Mouse (Mus musculus) stomach, postnatal 0 days (tissue): ENCODE measurements at regions not wholly inside any gene's neighbourhood (a gene's known extent, or its start where the extent isn't known, plus 50 kb on each side); places are given as distances from the start of the nearest gene placed in this dataset.
A peak's percentile ranks its signal among the peaks of the same experiment; 100 is the strongest.

Source experiments
- ATAC-seq: fragments of 200-750 bp; cut with Nextera tagmentation; 2 replicates; pipeline ENCODE4 v1.8.0; 2017; ENCODE audit not compliant: low FRiP score, low TSS enrichment
- DNase-seq: peaks from one replicate; pipeline ENCODE4 v3.0.0-alpha.2; 2016; ENCODE audit warnings: low spot score
- H3K27ac ChIP-seq: fragments of 300-500 bp; sonication (generic); replicated peaks from 2 replicates; pipeline ENCODE4 v1.5.1; 2014; ENCODE audit warnings: mild to moderate bottlenecking, control low read depth
- H3K27me3 ChIP-seq: fragments of 300-500 bp; sonication (generic); 2 replicates; pipeline ENCODE4 v1.6.1; 2014; ENCODE audit warnings: low read length; ENCODE audit not compliant: control insufficient read depth, insufficient read depth
- H3K36me3 ChIP-seq: fragments of 300-500 bp; sonication (generic); 2 replicates; pipeline ENCODE4 v1.6.1; 2014; ENCODE audit warnings: low read length, mixed read lengths; ENCODE audit not compliant: control insufficient read depth, insufficient read depth
- H3K4me1 ChIP-seq: fragments of 300-500 bp; sonication (generic); replicated peaks from 2 replicates; pipeline ENCODE4 v1.6.1; 2014; ENCODE audit warnings: antibody characterized with exemption; ENCODE audit not compliant: control insufficient read depth, insufficient read depth
- H3K4me2 ChIP-seq: fragments of 300-500 bp; sonication (generic); replicated peaks from 2 replicates; pipeline ENCODE4 v1.6.1; 2014; ENCODE audit warnings: low read depth, mild to moderate bottlenecking, control low read depth, moderate library complexity
- H3K4me3 ChIP-seq: fragments of 300-500 bp; sonication (generic); 2 replicates; pipeline ENCODE4 v1.5.1; 2014; ENCODE audit warnings: low read depth, low read length, control low read depth
- H3K9ac ChIP-seq: fragments of 300-500 bp; sonication (generic); 2 replicates; pipeline ENCODE4 v1.6.1; 2014; ENCODE audit warnings: mild to moderate bottlenecking, low read length, control low read depth, mixed read lengths
- H3K9me3 ChIP-seq: fragments of 300-500 bp; sonication (generic); 2 replicates; pipeline ENCODE4 v1.6.1; 2016; ENCODE audit warnings: low read length; ENCODE audit not compliant: control insufficient read depth
- CTCF ChIP-seq: IDR thresholded peaks from 2 replicates; pipeline ENCODE4 v1.5.1; 2016; ENCODE audit warnings: antibody characterized with exemption, low read depth, mild to moderate bottlenecking, moderate library complexity
- EP300 ChIP-seq: optimal IDR thresholded peaks from 2 replicates; pipeline ENCODE3; 2016; ENCODE audit warnings: antibody characterized with exemption
- WGBS: fragments of 180-500 bp; shearing (Covaris S2); extraction: QIAGEN DNeasy Blood & Tissue Kit; methylation state at CpG from one replicate; pipeline ENCODE4 v1.1.7; 2014; 5-methylcytosine and 5-hydroxymethylcytosine counted together

DNA sequence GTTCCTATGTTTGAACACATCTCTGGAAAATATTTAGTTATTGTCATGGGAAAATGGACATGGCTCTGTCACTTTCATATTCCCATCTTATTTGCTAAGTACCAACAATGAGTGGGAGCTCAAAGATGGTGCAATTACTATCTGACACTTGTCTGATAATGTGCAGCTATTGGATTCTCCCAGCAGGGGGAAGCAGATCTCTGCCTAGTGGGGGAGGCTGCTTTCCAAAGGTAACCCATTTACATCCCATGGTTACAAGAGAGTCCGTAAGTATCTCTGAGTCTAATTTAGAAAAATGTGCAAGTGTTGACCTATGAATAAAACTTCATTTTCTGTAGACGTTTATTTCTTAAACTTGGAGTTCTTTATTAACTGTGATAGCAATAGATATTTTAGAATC, 149.4 kb upstream of the Pou1f1 start:
- 61% methylated on average over 2 of the region's 2 CpGs for WGBS

DNA sequence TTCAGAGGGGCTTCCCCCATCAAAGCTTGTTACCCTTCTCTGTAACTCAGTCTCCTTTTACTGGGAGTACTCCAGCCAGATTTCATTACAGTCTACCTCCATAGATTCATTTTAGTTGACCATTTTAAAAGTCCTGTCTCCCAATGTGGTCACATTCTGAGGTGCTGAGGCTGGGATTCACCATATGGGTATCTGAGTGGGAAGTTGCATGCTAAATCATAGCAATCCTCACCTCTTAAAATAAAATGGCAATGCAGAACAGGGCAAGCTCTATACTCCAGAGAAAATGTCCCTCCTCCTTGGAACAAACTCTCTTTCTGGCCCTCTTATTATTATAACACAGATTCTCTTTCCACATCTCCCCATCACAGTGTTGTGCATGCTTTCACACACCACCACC, 143.8 kb upstream of the Pou1f1 start:
- H3K4me1 ChIP-seq: no peaks in the 10 kb centered on the region
- no peak for ATAC-seq

More for the DNA sequence above, 149.4 kb upstream of the Pou1f1 start:
- Histone ChIP-seq H3K27ac (no peak overlapping the region), H3K9me3 (no peaks in the 10 kb centered on the region), H3K36me3 (no peaks in the 10 kb centered on the region), H3K9ac (no peak overlapping the region), H3K4me3 (no peak overlapping the region), H3K27me3 (no peaks in the 10 kb centered on the region), H3K4me2 (no peak overlapping the region), H3K4me1 (no peaks in the 10 kb centered on the region)
- no peak for ATAC-seq
- no peak for DNase-seq
- TF ChIP-seq EP300: no peak
- TF ChIP-seq CTCF: peak; percentile 72

DNA sequence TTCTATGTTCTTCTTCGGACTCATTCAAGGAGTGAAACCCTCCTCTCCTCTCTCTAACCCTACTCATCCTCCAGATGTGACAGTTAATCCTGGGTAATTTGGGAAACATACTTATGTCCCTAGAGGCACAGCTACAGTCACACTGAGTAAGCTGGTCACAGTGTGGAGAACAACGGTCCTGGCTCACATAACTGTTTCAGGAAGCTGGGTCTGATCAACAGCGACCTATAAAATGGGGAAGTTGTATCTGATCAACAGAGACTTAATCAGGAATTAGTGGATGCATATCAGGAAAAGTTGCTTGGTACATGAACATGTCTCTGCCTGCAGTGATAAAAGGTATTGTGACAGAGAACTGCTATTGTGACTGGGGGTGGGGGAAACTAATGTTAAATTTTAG, 142.0 kb upstream of the Pou1f1 start:
- Histone ChIP-seq H3K9ac (no peak overlapping the region), H3K4me1 (no peaks in the 10 kb centered on the region), H3K36me3 (no peaks in the 10 kb centered on the region), H3K4me3 (no peak overlapping the region), H3K27me3 (no peaks in the 10 kb centered on the region), H3K4me2 (no peak overlapping the region), H3K9me3 (no peaks in the 10 kb centered on the region), H3K27ac (no peak overlapping the region)
- WGBS: 81% methylated on average over 3 of the region's 3 CpGs
- ATAC-seq (no peak), DNase-seq (no peak)
- TF ChIP-seq CTCF (no peak), EP300 (no peak)

More for the DNA sequence above, 143.8 kb upstream of the Pou1f1 start:
- Histone ChIP-seq H3K36me3 (no peaks in the 10 kb centered on the region), H3K4me2 (no peak overlapping the region), H3K27me3 (no peaks in the 10 kb centered on the region), H3K9ac (no peak overlapping the region), H3K9me3 (no peaks in the 10 kb centered on the region), H3K4me3 (no peak overlapping the region), H3K27ac (no peak overlapping the region)
- TF ChIP-seq CTCF (no peak), EP300 (no peak)
- no peak for DNase-seq

DNA sequence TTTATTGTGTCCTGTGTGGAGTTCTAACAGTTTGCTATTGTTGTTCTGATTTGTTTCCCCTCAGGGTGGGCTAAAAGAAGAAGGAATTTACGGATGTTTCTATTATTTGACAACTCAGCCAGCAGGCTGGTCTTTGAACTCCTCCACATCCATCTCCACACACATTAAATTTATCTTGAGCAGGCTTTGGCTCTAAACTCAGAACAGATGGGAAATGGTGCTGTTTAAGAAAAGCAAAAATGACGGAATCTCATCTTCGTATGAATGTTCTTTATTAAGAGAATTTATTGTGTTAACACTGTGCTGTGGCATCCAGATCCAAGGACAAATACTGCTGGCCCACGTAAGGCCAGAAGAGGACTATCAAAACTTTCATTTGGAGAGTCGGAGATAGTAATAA, 140.4 kb upstream of the Pou1f1 start:
- Histone ChIP-seq H3K9me3 (no peaks in the 10 kb centered on the region), H3K4me1 (no peaks in the 10 kb centered on the region), H3K36me3 (no peaks in the 10 kb centered on the region), H3K9ac (no peak overlapping the region), H3K27ac (no peak overlapping the region), H3K4me2 (no peak overlapping the region), H3K4me3 (no peak overlapping the region), H3K27me3 (no peaks in the 10 kb centered on the region)
- 54% methylated on average over 5 of the region's 5 CpGs for WGBS
- TF ChIP-seq EP300 (no peak), CTCF (no peak)
- DNase-seq (no peak), ATAC-seq (no peak)

DNA sequence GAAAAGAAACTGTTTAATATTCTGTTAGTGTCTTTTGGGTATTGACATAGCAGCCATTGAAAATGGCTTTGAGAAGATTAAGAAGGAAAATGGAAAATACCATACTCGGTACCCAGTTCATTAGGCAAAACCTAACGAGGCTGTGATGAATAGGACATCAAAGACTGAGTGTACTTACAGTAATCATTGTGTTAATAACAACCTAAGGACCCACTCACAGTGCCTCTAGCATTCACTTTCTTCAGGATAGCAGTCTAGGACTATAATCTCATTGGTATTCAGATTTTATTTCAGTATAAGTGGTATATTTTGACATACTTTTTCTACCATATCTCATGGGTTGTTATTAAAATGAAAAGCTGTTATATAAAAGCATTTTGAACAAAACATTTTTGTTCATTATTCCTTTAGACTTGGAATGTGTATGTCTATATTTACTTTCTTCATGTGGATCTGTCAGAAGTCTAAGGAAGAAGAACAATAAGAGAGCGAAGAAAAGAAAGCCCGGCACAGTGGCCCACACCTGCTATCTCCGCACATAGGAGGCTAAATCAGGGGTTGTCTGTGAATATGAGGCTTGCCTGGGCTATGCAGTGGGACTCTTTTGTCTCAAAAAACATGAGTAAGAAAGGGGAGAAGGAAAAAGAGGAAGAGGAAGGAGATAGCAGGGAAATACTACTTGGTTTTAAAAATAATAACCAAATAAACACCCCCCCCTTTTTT, 116.2 kb upstream of the Pou1f1 start:
- DNase-seq (no peak), ATAC-seq (no peak)
- H3K9me3 ChIP-seq: no peaks in the 10 kb centered on the region
- TF ChIP-seq EP300 (no peak), CTCF (no peak)
- no peak overlapping the region for H3K27ac ChIP-seq
- H3K4me1 ChIP-seq: no peaks in the 10 kb centered on the region
- no peak overlapping the region for H3K4me3 ChIP-seq
- WGBS: 86% methylated on average over 5 of the region's 5 CpGs
- no peaks in the 10 kb centered on the region for H3K27me3 ChIP-seq
- H3K36me3 ChIP-seq: no peaks in the 10 kb centered on the region
- no peak overlapping the region for H3K4me2 ChIP-seq
- H3K9ac ChIP-seq: no peak overlapping the region

DNA sequence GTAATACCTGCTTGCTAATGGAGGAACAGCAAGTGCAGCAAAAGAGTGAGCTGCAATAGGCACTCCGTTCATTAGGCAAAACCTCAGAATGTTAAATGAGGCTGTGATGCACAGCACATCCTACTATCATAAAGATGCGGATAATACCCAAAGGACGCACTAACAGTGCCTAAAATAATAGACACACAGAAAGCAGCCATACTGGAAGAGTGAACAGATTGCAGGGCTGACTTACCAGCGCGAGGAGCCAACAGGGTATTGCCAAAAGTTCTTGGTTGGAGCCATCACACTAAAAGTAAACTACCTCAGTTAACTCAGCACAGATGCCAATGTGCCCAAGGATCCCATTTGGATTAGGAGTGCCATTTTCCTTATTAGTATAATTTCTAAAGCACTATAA, 115.5 kb upstream of the Pou1f1 start:
- DNase-seq (no peak), ATAC-seq (no peak)
- Histone ChIP-seq H3K4me3 (no peak overlapping the region), H3K27me3 (no peaks in the 10 kb centered on the region), H3K27ac (no peak overlapping the region), H3K9ac (no peak overlapping the region), H3K9me3 (no peaks in the 10 kb centered on the region), H3K4me2 (no peak overlapping the region), H3K36me3 (no peaks in the 10 kb centered on the region), H3K4me1 (no peaks in the 10 kb centered on the region)
- 90% methylated on average over 5 of the region's 5 CpGs for WGBS
- no peak for TF ChIP-seq CTCF
- no peak for TF ChIP-seq EP300
